ENCODE assay signal across 22 mouse cellular contexts in the genomic region with DNA sequence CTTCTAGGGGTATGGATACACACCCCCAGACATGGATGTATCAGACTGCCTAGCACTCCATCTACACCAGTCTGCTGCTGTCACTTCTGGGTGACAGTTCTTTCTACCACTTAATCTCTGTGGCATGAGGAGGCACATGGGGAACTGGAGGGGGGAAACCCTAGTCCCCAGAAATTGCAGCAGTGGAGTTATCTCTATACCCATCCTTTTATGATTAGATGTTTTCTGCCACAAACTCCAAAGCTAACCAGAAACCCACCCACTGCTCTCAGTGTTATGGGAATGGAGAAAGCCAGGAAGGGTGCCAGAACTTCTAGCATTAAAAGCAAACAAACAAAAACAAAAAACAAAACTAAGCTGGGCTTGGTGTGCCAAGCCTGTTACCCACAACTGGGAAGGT.
DNase-seq lines count a peak whose midpoint lies in the region; ATAC-seq and TF ChIP-seq lines count a peak whose summit lies in the region.
"Had no signal": no experiment of that assay in that cellular context is flagged by ENCODE, and none has a peak within 500 bp of the region (broad histone marks: within the 10 kb centered on the region; RNA-seq: fewer than 3 reads in every experiment).

No protein-coding gene starts in this region.

- no peak for TF ChIP-seq CTCF in liver, embryonic 14.5 days (IDR thresholded peaks at IDR 0.05; ENCODE audit: low read depth)

- no peaks in the 10 kb centered on the region for H3K9me3 ChIP-seq in heart, embryonic 10.5 days
- peaks cover 9% of the 10 kb centered on the region for H3K9me3 ChIP-seq in megakaryocyte, embryonic 14.5 days
- peaks cover 4% of the 10 kb centered on the region; the same call in 1 of the 2 replicates for H3K9me3 ChIP-seq in embryonic facial prominence, embryonic 13.5 days
- no peaks in the 10 kb centered on the region; the same call in 1 of the 2 replicates for H3K9me3 ChIP-seq in liver, embryonic 14.5 days (ENCODE audit: control insufficient read depth, low read length)
- H3K9me3 ChIP-seq: limb, embryonic 12.5 days; neural tube, embryonic 13.5 days; stomach, embryonic 15.5 days had no signal

- H3K9ac ChIP-seq in embryonic facial prominence, embryonic 13.5 days, result no peak overlapping the region
- peak overlapping the region; percentile 24 for H3K9ac ChIP-seq in liver, embryonic 14.5 days (replicated peaks)
- H3K9ac ChIP-seq: limb, embryonic 12.5 days; lung, embryonic 14.5 days; neural tube, embryonic 13.5 days; stomach, embryonic 15.5 days had no signal

- no peak for TF ChIP-seq EP300 in liver, embryonic 14.5 days (IDR thresholded peaks at IDR 0.05; ENCODE audit: low read depth)

- no peaks in the 10 kb centered on the region for H3K27me3 ChIP-seq in heart, embryonic 10.5 days (ENCODE audit: insufficient read depth, poor library complexity, severe bottlenecking)
- H3K27me3 ChIP-seq in megakaryocyte, embryonic 14.5 days (replicated peaks), result no peaks in the 10 kb centered on the region
- no peaks in the 10 kb centered on the region for H3K27me3 ChIP-seq in embryonic facial prominence, embryonic 13.5 days
- no peaks in the 10 kb centered on the region for H3K27me3 ChIP-seq in liver, embryonic 14.5 days (ENCODE audit: control insufficient read depth, insufficient read depth, low read length)
- H3K27me3 ChIP-seq: limb, embryonic 12.5 days; neural tube, embryonic 13.5 days; stomach, embryonic 15.5 days had no signal

- ATAC-seq in megakaryocyte, adult 5-6 weeks (ENCODE audit: poor library complexity, severe bottlenecking), result no peak
- ATAC-seq in embryonic facial prominence, embryonic 13.5 days (ENCODE audit: insufficient number of reproducible peaks, insufficient read depth, low FRiP score, low TSS enrichment, low read depth), result no peak
- ATAC-seq in liver, embryonic 14.5 days (ENCODE audit: insufficient read depth), result no peak
- ATAC-seq: intestine, embryonic 16.5 days had no signal

- H3K4me3 ChIP-seq in heart, embryonic 10.5 days, result no peak overlapping the region
- peak overlapping the region; percentile 83 for H3K4me3 ChIP-seq in megakaryocyte, embryonic 14.5 days (replicated peaks)
- no peak overlapping the region for H3K4me3 ChIP-seq in embryonic facial prominence, embryonic 13.5 days
- no peak overlapping the region for H3K4me3 ChIP-seq in liver, embryonic 14.5 days (ENCODE audit: insufficient read depth in 1 of 2, low read depth in 2 of 2, low read length in 2 of 2)
- H3K4me3 ChIP-seq: limb, embryonic 12.5 days; neural tube, embryonic 13.5 days; stomach, embryonic 15.5 days had no signal

- H3K4me2 ChIP-seq in embryonic facial prominence, embryonic 13.5 days, result no peak overlapping the region
- H3K4me2 ChIP-seq in liver, embryonic 14.5 days (ENCODE audit: low read depth), result no peak overlapping the region
- H3K4me2 ChIP-seq: heart, embryonic 11.5 days; limb, embryonic 12.5 days; lung, embryonic 14.5 days; neural tube, embryonic 13.5 days; stomach, embryonic 15.5 days had no signal

- peaks cover 8% of the 10 kb centered on the region; the same call in 1 of the 2 replicates for H3K36me3 ChIP-seq in heart, embryonic 10.5 days
- peaks cover 85% of the 10 kb centered on the region for H3K36me3 ChIP-seq in megakaryocyte, embryonic 14.5 days (replicated peaks; ENCODE audit: low read length)
- H3K36me3 ChIP-seq in embryonic facial prominence, embryonic 13.5 days, result peaks cover 9% of the 10 kb centered on the region; the same call in 1 of the 2 replicates
- H3K36me3 ChIP-seq in liver, embryonic 14.5 days (replicated peaks; ENCODE audit: control insufficient read depth, insufficient read depth, low read depth), result no peaks in the 10 kb centered on the region
- H3K36me3 ChIP-seq: limb, embryonic 12.5 days; neural tube, embryonic 13.5 days had no signal

- peak overlapping the region; percentile 76 for H3K27ac ChIP-seq in heart, embryonic 10.5 days
- peak overlapping the region; percentile 62 for H3K27ac ChIP-seq in embryonic facial prominence, embryonic 13.5 days
- peak overlapping the region; percentile 74 for H3K27ac ChIP-seq in liver, embryonic 14.5 days
- H3K27ac ChIP-seq: macrophage; neural tube, embryonic 13.5 days had no signal

- H3K4me1 ChIP-seq in heart, embryonic 10.5 days, result peaks cover 68% of the 10 kb centered on the region
- H3K4me1 ChIP-seq in megakaryocyte, embryonic 14.5 days, result peaks cover 100% of the 10 kb centered on the region
- peaks cover 44% of the 10 kb centered on the region for H3K4me1 ChIP-seq in embryonic facial prominence, embryonic 13.5 days
- H3K4me1 ChIP-seq in liver, embryonic 14.5 days (replicated peaks; ENCODE audit: control insufficient read depth in 2 of 2, insufficient read depth in 2 of 2, low read length in 1 of 2), result peaks cover 52 to 64% of the 10 kb centered on the region in 2 experiments

- DNase-seq in heart, embryonic 10.5 days (ENCODE audit: low spot score), result no peak
- DNase-seq in heart, adult 8-10 months (ENCODE audit: low spot score), result no peak
- DNase-seq in liver, embryonic 14.5 days (ENCODE audit: low read depth in 3 of 3, low spot score in 3 of 3), result no peak
- DNase-seq in urinary bladder, postnatal 10 days (ENCODE audit: low spot score), result no peak
- no peak for DNase-seq in kidney, postnatal 14 days
- DNase-seq: adrenal gland, postnatal 36 days; B cell, adult 2 months; cerebellum, adult 2 months; gastrocnemius, postnatal 25 days; heart, postnatal 4 days; right cerebral cortex, postnatal 14 days; thymus, postnatal 14 days had no signal
